Mouse (Mus musculus) cerebellum, adult 11-12 months (tissue): ENCODE measurements around the gene Vrtn.

Experiments
- DNase-seq: peaks from one replicate; pipeline ENCODE4 v3.0.0; 2022

Gene Vrtn

GRCm38 (mm10) chr12:84691347-84691746 is 50.5 kb downstream of the Vrtn start:
- no peak for DNase-seq

- no peak for DNase-seq
Measured at GRCm38 (mm10) chr12:84692141-84692540, 51.3 kb downstream of the Vrtn start.

GRCm38 (mm10) chr12:84698319-84699081 is 57.7 kb downstream of the Vrtn start, which contains the start of gene Syndig1l:
Gene Syndig1l, minus strand, starts transcription at chr12:84698831.
- DNase-seq: peak; percentile 52
